Mouse (Mus musculus): ENCODE results near the gene A930017K11Rik.

- TF ChIP-seq CTCF (IDR thresholded peaks at IDR 0.05) (no peak), EP300 (IDR thresholded peaks at IDR 0.05) (no peak)
These were observed 27.7 kb upstream of the A930017K11Rik start for GRCm38 (mm10) chr17:25979829-25980738.

Measured in lung, postnatal 0 days (tissue).